Mouse (Mus musculus) testis, adult 2 months (tissue): Measurements from ENCODE around the gene Spock1.

Experiments used
- CTCF ChIP-seq: fragments of 200-500 bp; IDR thresholded peaks from 2 replicates; pipeline ENCODE4 v1.5.1; 2012; ENCODE audit warnings: low read depth, mild to moderate bottlenecking, inconsistent platforms, low read length, moderate library complexity; ENCODE audit not compliant: control insufficient read depth, insufficient read depth, insufficient replicate concordance
- POLR2A ChIP-seq: fragments of 200-500 bp; IDR thresholded peaks from 2 replicates; pipeline ENCODE4 v1.6.1; 2012; ENCODE audit warnings: low read depth, mild to moderate bottlenecking, inconsistent platforms, low read length, moderate library complexity; ENCODE audit not compliant: control insufficient read depth

DNA sequence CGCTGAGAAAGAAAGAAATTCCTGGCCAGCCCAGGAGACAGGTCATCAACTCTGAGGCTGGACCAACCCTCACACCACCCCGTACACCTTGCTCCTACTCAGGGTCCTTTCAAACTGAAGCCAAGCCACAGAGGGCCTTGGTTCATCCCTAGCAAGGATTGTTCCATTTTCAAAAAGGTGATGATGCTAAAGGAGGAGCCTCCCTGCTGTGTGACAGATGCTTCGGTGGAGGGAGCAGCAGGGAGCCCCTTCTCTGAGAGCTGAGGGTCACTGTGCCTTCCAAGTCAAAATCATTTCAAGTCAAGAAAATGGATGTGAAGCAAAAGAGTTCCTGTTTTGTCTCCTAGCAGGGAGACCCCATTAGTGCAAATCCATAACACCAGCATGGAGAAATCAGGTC lies 23.2 kb upstream of the Spock1 start:
- TF ChIP-seq POLR2A (no peak), CTCF (no peak)
